Mouse (Mus musculus) megakaryocyte, embryonic 14.5 days (primary cell): Measurements from ENCODE around the gene Olfr521.

Experiments used
- FLI1 ChIP-seq: IDR thresholded peaks from 2 replicates; pipeline ENCODE4 v1.6.1; 2012; ENCODE audit warnings: low read length, inconsistent platforms, mixed read lengths
- GATA1 ChIP-seq: IDR thresholded peaks from 3 replicates; pipeline ENCODE4 v1.6.1; 2012; ENCODE audit warnings: mixed read lengths, low read length, inconsistent platforms, borderline replicate concordance

DNA sequence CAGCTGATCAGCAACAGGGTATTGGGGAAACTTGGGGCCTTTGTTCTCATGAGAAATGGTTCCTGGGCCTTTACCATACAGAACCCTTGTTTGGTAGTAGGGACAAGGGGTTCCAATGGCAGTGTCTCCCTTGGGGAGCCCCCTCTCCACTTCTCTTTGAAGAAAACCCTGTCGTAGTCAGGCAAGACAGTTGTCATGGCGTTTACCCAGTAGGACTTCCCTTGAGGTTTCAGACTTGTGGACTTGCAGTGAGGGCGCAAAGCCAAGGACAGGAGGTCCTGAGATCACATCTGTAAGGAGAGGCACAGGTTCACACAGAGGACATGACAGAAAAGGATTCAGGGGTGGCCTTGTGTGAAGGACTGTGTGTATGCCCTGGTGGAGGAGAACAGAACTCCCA, 33.2 kb downstream of the Olfr521 start:
- no peak for TF ChIP-seq GATA1
- no peak for TF ChIP-seq FLI1
